Mouse (Mus musculus): ENCODE data around the gene Aadacl3.

DNA sequence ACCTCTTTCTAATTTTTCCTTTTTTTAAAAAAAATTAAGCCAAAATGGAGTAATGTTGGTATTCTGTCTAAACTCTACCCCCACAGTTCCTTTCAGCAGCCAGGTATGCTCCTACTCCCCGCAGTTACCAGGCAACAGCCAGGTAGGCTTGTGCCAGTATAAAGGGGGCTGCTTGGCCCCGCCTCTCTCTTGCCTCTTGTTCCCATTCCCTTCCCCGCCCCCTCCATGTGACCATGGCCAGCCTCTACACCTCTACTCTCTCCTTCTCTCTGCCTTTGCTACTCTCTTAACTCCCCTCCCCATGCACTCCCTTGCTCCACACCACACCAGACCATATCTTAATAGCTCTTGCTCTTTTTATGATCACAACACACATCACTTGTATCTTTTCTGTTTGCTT, 57.3 kb downstream of the Aadacl3 start:
- TF ChIP-seq CTCF (IDR thresholded peaks at IDR 0.05; ENCODE audit: extremely low read depth, insufficient read depth, low read length): no peak
- no peak for TF ChIP-seq POLR2A (IDR thresholded peaks at IDR 0.05; ENCODE audit: extremely low read depth, insufficient read depth, low read length)

Data from cortical plate, adult 2 months (tissue).